Mouse (Mus musculus) ovary, adult 18-20 months (tissue): Measurements from ENCODE around the gene Nop2.
A peak's percentile ranks its signal among the peaks of the same experiment; 100 is the strongest.

Source experiments
- DNase-seq: peaks from one replicate; pipeline ENCODE4 v3.0.0; 2022; ENCODE audit warnings: low spot score, mixed read lengths

Nop2 gene

GRCm38 (mm10) chr6:125172474-125172873 lies 40.8 kb downstream of the Nop2 start:
- DNase-seq = no peak

- no peak for DNase-seq
Observed at GRCm38 (mm10) chr6:125173256-125173655, 41.5 kb downstream of the Nop2 start.

DNA sequence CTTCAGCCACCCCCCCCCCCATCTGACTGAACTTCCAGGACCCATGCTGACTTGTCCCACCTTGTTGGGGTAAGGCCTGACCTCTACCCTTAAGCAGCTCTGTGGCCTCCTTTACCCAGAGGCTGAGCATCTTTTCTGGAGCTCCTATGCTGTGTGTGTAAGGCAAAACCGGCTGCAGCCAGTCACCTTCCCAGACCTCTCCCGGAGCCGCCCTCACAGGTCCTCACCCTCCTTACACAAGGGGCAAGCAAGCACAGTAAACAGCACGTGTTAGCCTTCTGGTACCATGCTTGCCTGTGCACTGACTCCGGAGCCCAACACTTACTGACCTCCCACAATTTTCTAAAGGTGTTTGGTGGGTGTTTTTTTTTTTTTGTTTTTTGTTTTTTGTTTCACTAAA lies 43.8 kb downstream of the Nop2 start:
- DNase-seq = no peak

GRCm38 (mm10) chr6:125179601-125180000 lies 47.9 kb downstream of the Nop2 start:
- DNase-seq = no peak

DNA sequence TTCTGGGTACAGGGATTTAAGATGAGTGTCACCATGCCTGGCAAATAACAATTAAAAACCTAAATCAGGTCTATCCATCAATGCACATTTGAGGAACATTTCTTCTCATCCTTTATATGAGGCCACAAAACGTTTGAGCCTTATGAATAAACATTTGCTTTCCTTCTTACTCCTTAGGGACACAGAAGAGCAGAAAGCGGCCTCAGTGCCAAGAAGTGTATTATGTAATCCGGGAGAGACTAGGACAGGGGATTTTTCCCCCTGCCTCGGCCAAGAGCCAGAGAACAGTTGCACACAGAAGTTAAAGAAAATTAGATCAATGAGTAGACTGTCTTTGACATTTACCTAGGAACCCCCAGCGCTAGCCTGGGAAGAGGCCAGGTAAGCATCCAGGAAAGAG lies 50.4 kb downstream of the Nop2 start:
- no peak for DNase-seq

GRCm38 (mm10) chr6:125186203-125186602 lies 54.5 kb downstream of the Nop2 start:
- no peak for DNase-seq

DNA sequence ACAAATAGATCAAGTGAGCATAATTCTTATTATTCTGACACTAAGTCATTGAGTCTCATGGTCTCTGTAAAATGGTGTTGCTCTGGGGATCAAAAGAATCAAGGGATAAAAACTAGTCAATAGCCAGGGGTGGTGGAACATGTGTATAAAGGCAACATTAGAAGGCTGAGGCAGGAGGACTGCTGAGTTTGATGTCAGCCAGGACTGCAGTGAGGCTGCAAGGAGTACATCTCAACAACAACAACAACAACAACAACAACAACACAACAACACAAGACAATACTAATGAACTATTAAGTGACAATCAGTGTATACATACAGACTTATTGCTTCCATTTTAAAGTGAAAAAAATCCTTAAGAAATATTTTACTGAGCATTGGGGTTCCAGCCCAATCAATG lies 59.1 kb downstream of the Nop2 start:
- no peak for DNase-seq

DNA sequence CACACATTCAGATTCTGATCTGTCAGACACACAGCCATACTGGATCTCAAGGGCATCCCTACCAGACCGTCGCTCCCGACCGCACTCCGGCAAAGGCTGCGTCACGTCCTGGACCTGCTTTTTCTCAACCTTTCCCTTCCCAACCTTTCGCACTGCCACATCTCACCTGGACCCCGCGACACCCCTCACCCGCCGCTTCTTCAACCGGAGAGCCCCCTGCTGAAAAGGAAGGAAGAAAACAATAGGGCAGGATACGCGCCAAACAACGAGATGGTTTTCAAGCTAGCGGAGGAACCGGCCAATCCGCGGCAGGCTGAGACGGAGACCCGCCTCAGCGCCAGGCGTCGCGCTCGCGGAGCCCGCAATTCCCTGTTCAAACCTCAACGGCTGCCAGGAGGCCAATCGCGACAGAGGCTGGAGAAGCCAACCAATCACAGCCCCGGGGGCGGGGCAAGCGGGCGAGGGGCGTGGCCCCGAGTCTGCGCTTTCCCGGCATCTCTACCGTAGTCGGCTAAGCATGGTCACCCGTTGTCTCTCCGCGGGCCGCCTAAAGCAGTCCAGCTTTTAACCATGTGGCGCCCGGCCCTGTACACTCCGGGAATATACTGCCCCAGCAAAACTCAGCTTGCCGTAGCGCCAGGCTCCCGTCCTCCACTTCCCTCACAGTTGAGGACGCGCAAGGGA lies 59.8 kb downstream of the Nop2 start, which contains the start of the genes Ncapd2 and Mrpl51:
TSS of gene Ncapd2 (minus strand) at position 370 of the 684 bp plus-strand sequence.
TSS of gene Mrpl51 (plus strand) at position 470 of the 684 bp plus-strand sequence.
- peak; percentile 94 for DNase-seq

- peak; percentile 87 for DNase-seq
Observed at GRCm38 (mm10) chr6:125192016-125192714, 60.5 kb downstream of the Nop2 start.

GRCm38 (mm10) chr6:125192841-125193240 lies 61.1 kb downstream of the Nop2 start:
- no peak for DNase-seq

GRCm38 (mm10) chr6:125193390-125193789 lies 61.7 kb downstream of the Nop2 start:
- DNase-seq = no peak
